Mouse (Mus musculus) frontal cortex, postnatal 25 days (tissue): ENCODE measurements around the gene Cysrt1.
"Not testable (repeated sequence)": the region's sequence is repeated elsewhere in the genome, so short reads cannot be mapped to it uniquely, and the experiment has no call there.

Source experiments
- DNase-seq, 2 experiments: peaks; one replicate each; pipeline ENCODE4 v3.0.0; 2022; ENCODE audit warnings: low spot score in 2 of 2

Gene Cysrt1

DNA sequence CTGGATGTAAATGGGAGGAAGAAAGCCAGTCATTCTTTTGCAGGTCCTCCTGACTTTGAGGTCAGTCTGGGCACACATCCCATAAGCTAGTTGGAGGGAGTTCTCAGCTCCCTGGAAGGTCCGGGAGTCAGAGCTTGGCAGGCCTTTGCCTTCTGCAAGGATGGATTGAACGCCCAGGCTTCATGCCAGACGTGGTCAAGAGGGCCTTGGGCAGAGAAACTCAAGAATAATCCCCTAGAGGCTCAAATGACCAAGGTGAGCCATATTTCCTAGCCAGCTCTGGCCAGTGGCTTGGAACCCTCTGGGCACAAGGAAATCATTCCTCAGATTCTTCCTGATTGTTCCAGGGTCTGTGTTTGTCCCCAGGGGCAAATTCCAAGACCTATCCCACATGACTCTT lies 22.6 kb upstream of the Cysrt1 start:
- DNase-seq = no peak

DNA sequence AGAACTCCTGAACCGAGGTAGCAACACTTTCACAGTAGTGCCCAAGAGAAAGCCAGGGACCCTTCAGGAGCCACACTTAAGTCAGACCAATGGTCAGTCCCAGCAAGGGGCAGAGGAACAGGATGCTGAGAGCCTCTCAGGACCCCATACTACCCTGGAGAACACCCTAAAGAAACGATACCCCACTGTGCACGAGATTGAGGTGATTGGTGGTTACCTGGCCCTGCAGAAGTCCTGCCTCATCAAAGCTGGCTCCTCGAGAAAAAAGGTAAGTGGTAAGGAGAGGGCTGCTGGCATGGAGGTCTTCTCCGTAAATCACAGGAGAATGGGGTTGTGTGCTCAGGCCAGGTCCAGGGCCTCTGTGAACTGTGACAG lies 22.0 kb upstream of the Cysrt1 start:
- DNase-seq = no peak

DNA sequence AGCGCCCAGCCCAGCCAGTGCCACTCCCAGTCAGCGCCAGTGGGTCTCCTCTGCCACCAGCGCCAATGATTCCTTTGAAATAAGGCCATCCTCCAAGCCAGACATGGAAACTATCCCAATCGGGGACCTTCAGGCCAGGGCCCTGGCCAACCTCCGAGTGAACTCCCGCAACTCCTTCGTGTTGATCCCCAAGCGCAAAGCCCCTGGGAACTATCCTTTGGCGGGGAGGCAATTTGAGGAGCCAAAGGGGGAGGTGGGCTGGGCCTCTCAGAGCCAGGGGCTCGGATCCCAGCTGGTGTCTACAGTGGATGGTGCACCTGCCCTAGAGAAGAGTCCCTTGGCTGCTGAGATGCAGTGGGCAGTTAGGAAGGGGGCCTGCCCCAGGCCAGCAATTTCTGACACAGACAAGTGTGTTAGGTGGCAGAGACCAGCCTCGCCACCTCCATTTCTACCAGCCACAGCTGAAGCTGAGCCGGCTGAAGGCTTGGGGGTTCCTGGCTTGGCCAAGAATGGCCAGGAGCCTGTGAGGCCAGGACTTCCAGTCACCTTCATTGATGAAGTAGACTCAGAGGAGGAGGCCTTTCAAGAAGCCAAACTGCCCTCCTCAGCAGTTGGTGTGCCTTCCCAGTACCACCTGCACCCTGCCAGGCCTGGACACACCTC lies 21.5 kb upstream of the Cysrt1 start:
- DNase-seq = no peak

DNA sequence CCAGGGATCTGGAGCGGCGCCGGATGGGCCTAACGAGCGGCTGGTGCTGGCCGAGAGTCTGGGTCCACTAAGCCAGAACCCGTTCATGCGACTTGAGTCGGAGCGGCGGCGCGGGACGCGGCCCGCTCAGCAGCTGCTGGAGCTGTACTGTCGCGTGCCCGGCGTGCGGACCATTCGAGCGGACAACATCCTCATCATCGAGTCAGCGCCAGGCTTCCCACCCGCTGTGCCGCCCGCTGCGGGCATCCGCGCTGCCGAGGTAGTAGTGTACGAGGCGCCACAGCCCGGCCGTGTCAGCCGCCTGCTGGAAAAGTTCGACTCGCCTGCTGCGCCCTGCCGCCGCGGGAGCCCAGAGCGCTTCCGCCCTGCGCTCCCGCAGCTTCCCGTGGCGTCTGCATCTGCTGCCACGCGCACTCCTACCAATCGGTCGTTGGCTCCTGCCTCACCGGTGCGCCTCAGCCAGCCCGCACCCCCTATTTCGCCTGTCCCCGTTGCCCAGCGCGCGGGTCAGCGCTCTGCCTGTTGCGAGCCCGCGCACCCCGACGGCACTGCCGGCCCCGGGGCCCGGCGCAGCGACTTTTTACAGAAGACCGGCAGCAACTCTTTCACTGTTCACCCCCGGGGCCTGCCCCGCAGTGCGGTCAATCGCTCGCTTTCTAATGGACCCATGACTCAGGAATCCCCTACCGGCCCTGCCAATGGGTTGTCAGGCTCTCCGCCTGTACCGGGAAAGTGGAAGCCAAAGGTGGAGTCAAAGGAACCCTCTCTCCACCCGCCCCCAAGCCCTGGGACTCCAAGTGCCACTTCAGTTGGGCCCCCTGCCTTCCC lies 20.8 kb upstream of the Cysrt1 start:
- no peak for DNase-seq

DNA sequence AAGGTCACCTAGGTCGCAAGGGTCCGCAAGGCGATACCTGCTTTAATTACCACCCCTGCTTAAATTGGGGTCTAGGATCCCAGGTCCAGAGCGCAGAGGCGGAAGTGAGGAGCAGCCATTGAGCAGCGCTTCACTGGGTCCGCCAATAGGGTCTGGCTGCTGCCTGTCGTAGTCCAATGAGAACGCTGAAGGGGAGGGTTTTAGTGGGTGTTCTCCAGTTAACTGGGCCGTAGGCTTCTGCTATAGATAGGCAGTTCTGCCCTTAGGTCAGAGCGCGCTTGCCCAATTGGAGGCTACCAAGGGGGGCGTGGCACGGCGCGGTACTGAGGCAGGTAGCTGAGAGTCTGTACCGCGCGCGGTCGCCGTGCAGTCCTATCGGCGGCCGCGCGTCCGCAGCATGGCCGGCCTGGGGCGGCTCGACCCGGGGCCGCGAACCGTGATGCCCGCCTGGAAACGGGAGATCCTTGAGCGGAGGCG lies 20.1 kb upstream of the Cysrt1 start, which contains the start of gene Tprn:
Tprn (plus strand) TSS at position 328 of the 477 bp plus-strand sequence.
- peak; percentile 74 to 88 for DNase-seq

DNA sequence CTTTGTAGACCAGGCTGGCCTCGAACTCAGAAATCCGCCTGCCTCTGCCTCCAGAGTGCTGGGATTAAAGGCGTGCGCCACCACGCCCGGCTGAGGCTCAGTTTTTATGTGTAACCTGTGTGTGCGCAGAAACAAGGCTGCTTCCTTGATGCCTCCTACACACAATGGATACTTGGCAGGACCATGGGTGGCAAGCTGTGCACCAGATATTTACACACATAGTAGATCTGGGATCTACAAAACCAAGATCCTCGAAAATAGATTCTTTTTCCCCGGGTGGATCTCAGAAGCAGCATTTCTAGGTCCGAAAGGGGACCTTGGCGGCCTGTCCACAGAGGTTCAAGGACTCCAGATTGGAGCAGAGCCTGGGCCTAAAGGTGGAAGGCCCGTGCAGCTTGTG lies 19.6 kb upstream of the Cysrt1 start:
- no peak for DNase-seq

DNA sequence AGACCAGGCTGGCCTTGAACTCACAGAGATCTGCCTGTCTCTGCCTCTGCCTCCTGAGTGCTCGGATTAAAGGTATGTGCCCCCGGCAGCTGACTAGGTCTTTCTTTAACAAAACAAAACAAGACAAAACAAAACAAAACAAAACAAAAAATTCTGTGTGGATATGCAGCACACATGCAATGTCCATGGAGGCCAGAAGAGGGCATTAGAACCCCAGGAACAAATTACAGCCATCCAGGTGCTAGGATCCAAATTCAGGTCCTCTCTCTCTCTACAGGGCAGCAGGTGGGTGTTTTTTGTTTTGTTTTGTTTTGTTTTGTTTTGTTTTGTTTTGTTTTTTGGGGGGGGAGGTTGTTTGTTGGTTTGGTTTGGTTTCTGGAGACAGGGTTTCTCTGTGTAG lies 16.6 kb upstream of the Cysrt1 start:
- DNase-seq = no peak

DNA sequence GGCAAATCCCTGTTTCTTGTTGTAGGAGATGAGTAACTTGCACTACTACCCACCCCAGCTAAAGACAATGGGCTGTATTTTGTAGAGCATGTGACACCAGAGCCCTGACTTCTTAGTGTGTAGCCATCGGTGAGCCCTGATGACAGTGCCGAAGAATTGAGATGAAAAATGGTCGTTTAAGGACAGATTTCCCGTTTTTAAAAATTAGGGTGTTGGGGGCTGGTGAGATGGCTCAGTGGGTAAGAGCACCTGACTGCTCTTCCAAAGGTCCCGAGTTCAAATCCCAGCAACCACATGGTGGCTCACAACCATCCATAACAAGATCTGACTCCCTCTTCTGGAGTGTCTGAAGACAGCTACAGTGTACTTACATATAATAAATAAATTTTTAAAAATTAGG lies 15.0 kb upstream of the Cysrt1 start:
- DNase-seq = not testable (repeated sequence)

DNA sequence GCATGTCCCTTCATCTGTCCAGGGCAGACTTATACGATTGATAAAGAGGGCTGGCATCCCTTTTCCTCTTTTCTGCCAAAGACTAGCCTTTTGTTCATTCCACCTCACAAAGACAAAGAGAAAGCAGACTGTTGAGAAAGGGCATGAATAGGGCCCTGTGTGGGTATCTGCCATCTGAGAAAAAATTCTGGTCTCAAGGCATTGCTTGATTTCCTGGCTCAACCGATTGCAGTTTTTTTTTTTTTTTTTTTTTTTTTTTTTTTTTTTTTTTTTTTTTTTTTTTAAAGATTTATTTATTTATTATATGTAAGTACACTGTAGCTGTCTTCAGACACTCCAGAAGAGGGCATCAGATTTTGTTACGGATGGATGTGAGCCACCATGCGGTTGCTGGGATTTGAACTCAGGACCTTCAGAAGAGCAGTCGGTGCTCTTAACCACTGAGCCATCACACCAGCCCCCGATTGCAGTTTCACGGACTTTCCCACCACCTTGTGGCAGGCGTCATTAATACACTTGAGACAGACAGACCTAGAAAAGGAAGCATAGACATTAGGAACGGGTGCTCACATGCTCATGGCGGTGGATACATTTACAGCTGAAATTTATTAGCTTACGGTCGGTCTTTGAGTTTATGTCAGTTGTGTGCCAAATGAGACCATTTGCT lies 14.3 kb upstream of the Cysrt1 start:
- not testable (repeated sequence) for DNase-seq

DNA sequence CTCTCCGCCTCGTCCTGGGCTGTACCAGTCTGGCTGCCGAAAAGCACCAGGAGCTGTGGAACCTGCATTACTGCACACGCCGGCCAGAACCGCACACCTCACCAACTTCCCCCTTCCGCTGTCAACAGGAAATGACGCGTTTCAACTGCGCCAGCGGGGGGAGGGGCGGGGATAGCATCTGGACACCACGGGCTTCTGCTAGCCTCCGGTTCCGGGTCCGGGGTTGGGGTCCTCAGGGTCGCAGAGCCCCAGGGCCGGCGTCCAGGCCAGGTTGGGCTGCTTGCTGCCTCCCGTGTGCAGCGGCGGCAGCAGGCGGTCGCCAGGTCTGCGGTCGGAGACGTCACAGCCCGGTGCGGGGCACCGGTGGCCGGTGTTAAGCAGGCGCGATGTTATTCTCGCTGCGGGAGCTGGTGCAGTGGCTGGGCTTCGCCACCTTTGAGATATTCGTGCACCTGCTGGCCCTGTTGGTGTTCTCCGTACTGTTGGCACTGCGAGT lies 13.1 kb upstream of the Cysrt1 start, which contains the start of gene Tmem203:
Tmem203 (plus strand) TSS at position 156 of the 496 bp plus-strand sequence.
- peak; percentile 81 to 82 for DNase-seq

DNA sequence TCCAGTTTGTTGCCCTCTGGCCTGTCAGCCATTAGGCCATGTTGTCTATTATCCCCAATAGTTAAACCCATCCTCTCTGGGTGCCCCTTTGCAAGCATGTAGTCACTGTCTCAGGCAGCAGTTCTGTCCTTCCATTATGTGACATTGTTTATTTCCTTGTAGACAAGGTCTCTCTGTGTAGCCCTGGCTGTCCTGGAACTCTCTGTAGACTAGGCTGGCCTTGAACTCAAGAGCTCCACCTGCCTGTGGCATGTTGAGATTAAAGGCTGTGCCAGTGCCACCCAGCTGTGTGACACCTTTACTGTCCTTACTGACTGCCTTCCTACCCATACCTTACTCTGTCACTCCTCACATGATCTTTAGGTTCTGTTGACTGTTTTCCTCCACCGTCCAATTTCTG lies 10.1 kb upstream of the Cysrt1 start:
- DNase-seq = no peak

DNA sequence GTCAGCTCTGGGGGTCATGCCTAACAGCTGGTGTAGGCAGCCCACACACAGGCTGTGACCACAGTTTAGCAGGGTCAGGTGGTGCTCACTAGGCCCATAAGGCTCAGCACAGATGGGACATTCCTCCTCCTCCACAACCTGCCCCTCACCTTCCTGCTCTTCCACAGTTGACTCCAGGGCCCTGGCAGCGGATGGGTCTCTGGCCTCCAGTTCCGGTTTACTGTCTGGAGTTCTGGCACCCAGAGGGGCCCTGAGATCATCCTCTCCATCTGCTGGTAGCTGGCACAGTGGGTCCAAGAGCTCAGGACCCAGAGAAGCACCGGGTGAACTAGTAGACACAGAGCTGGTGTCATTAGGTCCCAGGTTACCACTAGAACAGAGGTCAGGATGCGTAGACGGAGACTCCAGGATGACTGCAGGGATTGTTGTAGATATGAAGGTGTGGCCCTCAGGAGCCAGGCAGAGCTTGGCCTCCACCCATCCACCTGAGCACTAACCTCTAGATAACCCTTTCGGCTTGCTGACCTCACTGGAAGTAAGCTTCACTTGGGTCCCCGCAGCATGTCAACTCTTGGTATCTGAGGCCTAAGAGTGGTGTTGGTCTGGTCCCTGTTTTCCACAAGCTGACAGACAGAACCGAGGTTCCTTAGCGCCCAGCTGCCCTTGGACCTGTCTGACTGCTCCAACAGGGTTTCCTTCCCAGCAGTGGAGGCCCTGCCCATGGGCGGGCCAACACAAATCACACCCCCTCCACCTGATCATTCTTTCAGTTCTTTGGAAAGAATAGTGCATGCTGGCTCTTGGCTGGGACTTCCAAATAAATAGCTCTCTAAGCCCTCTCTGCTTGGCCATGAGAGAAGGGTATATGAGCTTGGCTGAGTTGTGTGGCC lies 4.2 kb upstream of the Cysrt1 start, which contains the start of gene AL732309.1:
AL732309.1 (minus strand) TSS at position 681 of the 890 bp plus-strand sequence.
- DNase-seq = no peak

DNA sequence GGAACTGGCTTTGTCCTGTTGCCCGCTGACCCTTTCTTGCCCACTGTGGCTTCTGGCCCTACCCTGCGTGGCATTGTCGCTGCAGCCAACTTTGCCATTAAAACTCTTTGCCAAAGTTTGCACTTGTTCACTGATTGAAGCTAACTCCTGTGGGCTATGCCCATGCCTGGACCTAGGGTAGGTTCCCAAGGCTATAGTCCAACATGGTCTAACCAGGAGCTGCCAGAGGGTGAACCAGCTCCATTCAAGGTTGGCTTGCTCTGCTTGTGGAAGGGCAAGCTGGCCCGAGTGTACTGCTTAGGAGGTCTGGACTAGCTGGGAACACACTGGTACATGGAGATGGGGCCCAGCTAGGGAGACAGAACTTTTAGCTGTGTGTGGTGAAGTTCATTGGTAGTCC lies 1.9 kb upstream of the Cysrt1 start:
- DNase-seq = no peak

DNA sequence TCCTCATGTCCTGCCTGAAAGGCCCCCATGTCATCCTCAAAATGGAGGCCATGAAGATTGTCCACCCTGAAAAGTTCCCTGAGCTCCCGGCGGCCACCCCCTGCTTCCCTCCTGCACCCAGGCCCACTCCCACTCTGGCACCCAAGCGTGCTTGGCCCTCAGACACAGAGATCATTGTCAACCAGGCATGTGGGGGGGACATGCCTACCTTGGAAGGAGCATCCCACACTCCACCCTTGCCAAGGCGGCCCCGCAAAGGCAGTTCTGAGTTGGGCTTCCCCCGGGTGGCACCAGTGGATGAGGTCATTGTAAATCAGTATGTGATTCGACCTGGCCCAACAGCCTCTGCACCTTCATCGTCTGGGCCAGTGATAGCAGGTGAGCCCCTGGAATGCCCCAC lies 1.1 kb upstream of the Cysrt1 start:
- no peak for DNase-seq

DNA sequence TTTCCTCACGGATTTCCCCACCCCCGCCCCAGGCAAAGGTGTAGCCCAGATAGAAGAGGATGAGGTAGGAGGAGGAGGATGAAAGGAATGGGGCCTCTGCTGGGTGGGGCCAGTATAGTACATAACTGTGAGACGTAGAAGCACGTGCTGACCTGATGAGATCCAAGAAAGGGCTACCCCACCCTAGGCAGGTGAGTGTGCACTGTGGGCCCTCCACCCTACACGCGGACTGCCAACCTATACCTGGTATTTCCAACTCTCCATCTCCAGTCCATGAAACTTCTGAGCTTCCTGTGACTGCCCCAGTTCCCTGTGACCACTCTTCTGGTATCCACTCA lies 845 bp downstream of the Cysrt1 start:
- no peak for DNase-seq

DNA sequence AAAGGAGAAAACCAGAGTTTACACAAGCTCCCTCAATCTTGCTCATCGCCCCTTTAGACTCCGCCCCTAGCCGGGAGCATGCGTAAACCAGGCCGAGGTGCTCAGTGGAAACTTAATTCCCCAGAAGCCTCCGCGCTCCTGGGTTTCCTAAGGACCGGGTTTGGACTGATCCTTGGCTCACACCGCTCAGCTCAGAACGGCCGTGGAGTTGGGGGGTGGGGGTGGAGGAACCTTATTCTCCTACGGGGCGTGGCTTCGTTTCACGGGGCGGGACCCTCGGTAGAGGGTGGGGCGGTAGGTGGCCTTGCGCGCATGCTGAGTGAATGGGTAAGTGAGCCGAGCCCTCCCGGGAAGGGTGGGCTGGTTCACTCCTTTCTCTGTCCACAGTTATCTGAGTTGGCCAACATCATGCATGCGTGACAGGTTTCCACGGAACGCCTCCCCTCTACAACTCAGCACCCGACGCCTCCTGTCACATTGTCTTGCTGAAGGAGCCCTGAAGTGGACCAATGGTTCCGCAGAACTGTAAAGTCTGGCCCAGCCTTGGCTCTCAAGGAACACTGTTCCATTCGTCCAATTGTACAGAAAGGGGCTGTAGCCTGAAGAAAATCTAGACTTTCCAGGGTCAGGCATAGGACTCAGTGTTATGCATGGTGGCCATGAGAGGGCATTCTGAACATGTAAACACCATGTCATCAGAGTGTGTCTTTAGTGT lies 1.4 kb downstream of the Cysrt1 start:
- peak; percentile 33 to 50 for DNase-seq

DNA sequence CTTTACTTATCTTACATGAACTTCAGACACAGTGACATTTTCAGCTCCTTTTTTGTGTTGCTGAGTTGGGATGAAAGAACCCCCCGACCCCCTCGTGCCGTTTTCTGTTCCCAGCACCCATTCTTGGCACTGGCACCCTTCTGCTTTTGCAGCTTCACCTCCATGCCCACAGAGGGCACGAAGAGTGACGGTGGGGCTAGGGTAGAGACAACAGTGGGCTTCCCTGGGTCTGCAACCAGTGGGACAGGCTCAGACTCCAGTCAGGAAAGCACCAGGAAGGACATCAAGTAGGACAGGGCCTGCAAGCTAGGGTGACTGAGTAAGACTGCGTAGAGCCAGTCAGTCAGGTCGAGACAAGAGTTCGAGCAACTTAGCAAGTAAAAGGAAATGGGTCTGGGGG lies 1.9 kb downstream of the Cysrt1 start:
- DNase-seq = no peak

DNA sequence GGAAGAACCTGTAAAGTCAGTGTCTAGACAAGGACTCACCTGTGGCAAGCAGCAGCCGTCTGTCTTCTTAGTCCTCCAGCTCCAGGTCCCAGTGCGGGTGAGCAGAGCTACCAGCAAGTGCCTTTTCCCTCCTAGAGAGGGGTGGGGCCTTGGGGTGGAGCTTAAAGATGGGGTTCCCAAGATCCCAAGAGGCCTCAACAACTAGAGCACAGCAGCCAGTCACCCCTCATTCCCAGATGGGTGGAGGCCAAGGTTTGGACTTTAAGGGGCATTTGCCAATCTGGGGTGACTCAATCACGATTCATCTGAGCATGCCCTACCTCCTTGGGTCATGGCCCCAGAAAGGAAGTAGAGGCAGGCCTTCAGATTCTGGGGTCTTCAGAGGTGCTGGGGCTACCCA lies 2.5 kb downstream of the Cysrt1 start:
- no peak for DNase-seq

DNA sequence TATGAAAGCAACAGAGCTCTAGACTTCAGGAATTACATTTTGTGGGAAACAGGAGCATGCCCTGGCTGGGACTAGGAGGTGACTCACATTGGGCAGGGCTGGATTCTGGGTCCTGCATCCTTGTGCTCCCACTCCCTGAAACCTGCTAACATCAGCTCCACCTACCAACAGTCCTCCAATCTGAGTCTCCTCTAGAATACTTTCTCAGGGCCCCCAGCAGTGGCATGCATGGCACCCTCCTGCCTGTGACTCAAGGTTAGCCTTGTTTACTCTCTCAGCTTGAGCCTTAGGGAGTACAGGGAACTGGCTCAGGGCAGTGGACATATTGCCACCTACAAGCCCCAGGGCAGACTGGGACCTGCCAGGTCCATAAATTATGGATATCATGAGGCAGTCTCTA lies 4.1 kb downstream of the Cysrt1 start:
- no peak for DNase-seq

DNA sequence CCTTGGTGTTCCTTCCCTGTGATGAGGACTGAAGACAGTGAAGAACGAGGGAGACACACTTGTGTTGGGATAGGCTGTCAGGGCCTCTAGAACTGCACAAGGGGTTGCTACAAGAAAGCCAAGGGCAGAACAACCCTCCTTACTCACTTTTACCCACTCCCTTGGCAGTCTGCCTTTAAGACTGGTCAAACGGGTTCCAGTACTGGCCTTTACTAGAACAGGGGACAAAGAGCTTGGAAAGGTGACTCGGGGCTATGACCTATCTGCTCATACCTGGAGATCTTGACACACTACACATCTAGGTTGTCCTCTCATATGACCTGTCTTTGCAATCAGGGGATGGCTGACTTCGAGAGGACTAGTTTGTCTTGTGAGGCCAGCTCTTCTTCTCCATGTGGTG lies 4.7 kb downstream of the Cysrt1 start:
- DNase-seq = no peak

DNA sequence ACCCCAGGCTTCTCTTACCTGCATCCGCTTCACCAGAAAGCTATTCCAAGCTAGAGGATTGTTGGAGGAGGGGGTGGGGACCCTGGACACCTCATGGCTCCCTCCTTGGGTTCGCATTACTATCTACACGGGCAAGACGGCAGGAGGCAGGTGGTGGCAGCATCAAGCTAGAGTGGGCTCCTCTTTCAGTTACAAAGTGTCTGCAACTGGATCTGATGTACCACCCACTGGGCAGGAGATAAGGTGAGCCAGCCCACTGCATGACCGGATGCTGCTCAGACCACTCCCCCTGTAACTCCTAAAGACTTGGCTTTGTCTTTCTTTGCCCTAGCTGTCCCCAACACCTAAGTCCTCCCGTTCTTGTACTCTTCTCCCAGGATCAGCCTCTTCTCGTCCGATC lies 5.6 kb downstream of the Cysrt1 start, which contains the start of gene Rnf224:
Rnf224 (minus strand) TSS at position 174 of the 400 bp plus-strand sequence.
- DNase-seq = no peak
